Mouse (Mus musculus) kidney, embryonic 15.5 days (tissue): Measurements from ENCODE around the gene Zdhhc23. TPM values are rescaled to one million over a fixed set of nuclear protein-coding genes. Genes with fewer than 3 reads are reported as not detected.
A peak's percentile ranks its signal among the peaks of the same experiment; 100 is the strongest.

Experiments used
- ATAC-seq: fragments of 200-750 bp; cut with Nextera tagmentation; replicated peaks from 2 replicates; pipeline ENCODE4 v1.8.0; 2017; ENCODE audit warnings: moderate TSS enrichment; ENCODE audit not compliant: low FRiP score
- H3K27ac ChIP-seq: fragments of 300-500 bp; sonication (generic); 2 replicates; pipeline ENCODE4 v1.5.1; 2015; ENCODE audit warnings: mild to moderate bottlenecking, inconsistent platforms
- H3K27me3 ChIP-seq: fragments of 300-500 bp; sonication (generic); 2 replicates; pipeline ENCODE4 v1.6.1; 2015; ENCODE audit warnings: inconsistent platforms
- H3K36me3 ChIP-seq: fragments of 300-500 bp; sonication (generic); 2 replicates; pipeline ENCODE4 v1.6.1; 2015; ENCODE audit warnings: inconsistent platforms
- H3K4me1 ChIP-seq: fragments of 300-500 bp; sonication (generic); 2 replicates; pipeline ENCODE4 v1.6.1; 2015; ENCODE audit warnings: inconsistent platforms
- H3K4me2 ChIP-seq: fragments of 300-500 bp; sonication (generic); 2 replicates; pipeline ENCODE4 v1.6.1; 2015; ENCODE audit warnings: moderate library complexity, mild to moderate bottlenecking, inconsistent platforms
- H3K4me3 ChIP-seq: fragments of 300-500 bp; sonication (generic); replicated peaks from 2 replicates; pipeline ENCODE4 v1.5.1; 2015; ENCODE audit warnings: mild to moderate bottlenecking, inconsistent platforms
- H3K9ac ChIP-seq: fragments of 300-500 bp; sonication (generic); 2 replicates; pipeline ENCODE4 v1.6.1; 2015; ENCODE audit warnings: mild to moderate bottlenecking, inconsistent platforms
- H3K9me3 ChIP-seq: fragments of 300-500 bp; sonication (generic); replicated peaks from 2 replicates; pipeline ENCODE4 v1.6.1; 2016; ENCODE audit warnings: inconsistent platforms
- WGBS: fragments of 180-500 bp; shearing (Covaris S2); methylation state at CpG from one replicate; pipeline ENCODE4 v1.1.7; 2015; ENCODE audit warnings: mixed read lengths; 5-methylcytosine and 5-hydroxymethylcytosine counted together
- polyA plus RNA-seq: library from polyadenylated mRNA; unstranded; fragments of >200 nt; fragmentation: Nextera tagmentation; extraction: Ambion mirVana; gene quantifications from 2 replicates; pipeline ENCODE4 v1.2.1, GENCODE M21; 2015

Zdhhc23 gene
- polyA plus RNA-seq, 1 experiment from 2014 or later = 1.7 TPM

- no peaks in the 10 kb centered on the region for H3K4me1 ChIP-seq
- ATAC-seq = no peak
- H3K36me3 ChIP-seq = no peaks in the 10 kb centered on the region
- no peaks in the 10 kb centered on the region for H3K27me3 ChIP-seq
- no peaks in the 10 kb centered on the region for H3K9me3 ChIP-seq
- H3K4me2 ChIP-seq = no peak overlapping the region
- H3K9ac ChIP-seq = no peak overlapping the region
- 80% methylated on average over 8 of the region's 8 CpGs for WGBS
- H3K27ac ChIP-seq = no peak overlapping the region
- no peak overlapping the region for H3K4me3 ChIP-seq
Observed at GRCm38 (mm10) chr16:43999111-43999510, 19.5 kb upstream of the Zdhhc23 start.

GRCm38 (mm10) chr16:43994623-43995022, 15.0 kb upstream of the Zdhhc23 start:
- ATAC-seq = no peak
- no peak overlapping the region for H3K4me3 ChIP-seq
- WGBS = 76% methylated on average over 3 of the region's 3 CpGs
- no peaks in the 10 kb centered on the region for H3K4me1 ChIP-seq
- H3K9me3 ChIP-seq = no peaks in the 10 kb centered on the region
- no peak overlapping the region for H3K27ac ChIP-seq
- H3K36me3 ChIP-seq = no peaks in the 10 kb centered on the region
- H3K27me3 ChIP-seq = no peaks in the 10 kb centered on the region
- H3K4me2 ChIP-seq = no peak overlapping the region
- H3K9ac ChIP-seq = no peak overlapping the region

- Histone ChIP-seq H3K9ac (no peak overlapping the region), H3K27ac (no peak overlapping the region), H3K4me2 (no peak overlapping the region), H3K27me3 (no peaks in the 10 kb centered on the region), H3K9me3 (no peaks in the 10 kb centered on the region), H3K4me3 (no peak overlapping the region), H3K36me3 (no peaks in the 10 kb centered on the region), H3K4me1 (no peaks in the 10 kb centered on the region)
- 87% methylated on average over 4 of the region's 4 CpGs for WGBS
- no peak for ATAC-seq
Observed at GRCm38 (mm10) chr16:43986299-43986698, 6.7 kb upstream of the Zdhhc23 start.

- Histone ChIP-seq H3K4me3 (peak overlapping the region; percentile 65), H3K9me3 (no peaks in the 10 kb centered on the region), H3K4me1 (peaks cover 9% of the 10 kb centered on the region), H3K9ac (peak overlapping the region; percentile 52), H3K36me3 (no peaks in the 10 kb centered on the region), H3K4me2 (peak overlapping the region; percentile 97), H3K27ac (no peak overlapping the region), H3K27me3 (peaks cover 23% of the 10 kb centered on the region)
- no peak for ATAC-seq
- whole genome bisulfite sequencing = 30% methylated on average over 9 of the region's 9 CpGs
Observed at GRCm38 (mm10) chr16:43980110-43980609, 569 bp upstream of the Zdhhc23 start.

- no peak for ATAC-seq
- Histone ChIP-seq H3K4me2 (peak overlapping the region; percentile 97), H3K4me3 (peak overlapping the region; percentile 65), H3K36me3 (no peaks in the 10 kb centered on the region), H3K4me1 (peaks cover 9% of the 10 kb centered on the region), H3K9ac (peak overlapping the region; percentile 52; the same call in 1 of the 2 replicates), H3K27me3 (peaks cover 23% of the 10 kb centered on the region), H3K9me3 (no peaks in the 10 kb centered on the region), H3K27ac (no peak overlapping the region)
- 17% methylated on average over 7 of the region's 7 CpGs for WGBS
Observed at GRCm38 (mm10) chr16:43979010-43979327, 622 bp downstream of the Zdhhc23 start.

GRCm38 (mm10) chr16:43973606-43974220, 5.9 kb downstream of the Zdhhc23 start:
- no peak overlapping the region for H3K27ac ChIP-seq
- no peak overlapping the region for H3K4me3 ChIP-seq
- H3K9me3 ChIP-seq = no peaks in the 10 kb centered on the region
- no peaks in the 10 kb centered on the region for H3K36me3 ChIP-seq
- H3K9ac ChIP-seq = no peak overlapping the region
- 81% methylated on average over 22 of the region's 22 CpGs for WGBS
- no peaks in the 10 kb centered on the region for H3K4me1 ChIP-seq
- no peak overlapping the region for H3K4me2 ChIP-seq
- peaks cover 10% of the 10 kb centered on the region for H3K27me3 ChIP-seq
- no peak for ATAC-seq

GRCm38 (mm10) chr16:43973147-43973546, 6.4 kb downstream of the Zdhhc23 start:
- Histone ChIP-seq H3K9me3 (no peaks in the 10 kb centered on the region), H3K4me3 (no peak overlapping the region), H3K27ac (no peak overlapping the region), H3K27me3 (peaks cover 5% of the 10 kb centered on the region; the same call in 1 of the 2 replicates), H3K36me3 (no peaks in the 10 kb centered on the region; the same call in 1 of the 2 replicates), H3K9ac (no peak overlapping the region), H3K4me1 (no peaks in the 10 kb centered on the region), H3K4me2 (no peak overlapping the region)
- ATAC-seq = no peak
- 86% methylated on average over 11 of the region's 11 CpGs for WGBS

- no peaks in the 10 kb centered on the region; the same call in 1 of the 2 replicates for H3K36me3 ChIP-seq
- 90% methylated on average over 2 of the region's 2 CpGs for WGBS
- no peak for ATAC-seq
- no peak overlapping the region for H3K27ac ChIP-seq
- no peaks in the 10 kb centered on the region for H3K9me3 ChIP-seq
- no peak overlapping the region for H3K9ac ChIP-seq
- H3K4me2 ChIP-seq = no peak overlapping the region
- no peak overlapping the region for H3K4me3 ChIP-seq
- H3K4me1 ChIP-seq = no peaks in the 10 kb centered on the region
- H3K27me3 ChIP-seq = peaks cover 1% of the 10 kb centered on the region; the same call in 1 of the 2 replicates
Observed at GRCm38 (mm10) chr16:43972391-43972790, 7.2 kb downstream of the Zdhhc23 start.

GRCm38 (mm10) chr16:43971741-43972140, 7.8 kb downstream of the Zdhhc23 start:
- Histone ChIP-seq H3K27ac (no peak overlapping the region), H3K9me3 (no peaks in the 10 kb centered on the region), H3K4me1 (no peaks in the 10 kb centered on the region), H3K36me3 (no peaks in the 10 kb centered on the region; the same call in 1 of the 2 replicates), H3K9ac (no peak overlapping the region), H3K4me2 (no peak overlapping the region), H3K27me3 (no peaks in the 10 kb centered on the region), H3K4me3 (no peak overlapping the region)
- ATAC-seq = no peak
- WGBS = 91% methylated on average over 9 of the region's 9 CpGs

GRCm38 (mm10) chr16:43971189-43971588, 8.4 kb downstream of the Zdhhc23 start:
- Histone ChIP-seq H3K9ac (no peak overlapping the region), H3K4me1 (no peaks in the 10 kb centered on the region), H3K9me3 (no peaks in the 10 kb centered on the region), H3K27ac (no peak overlapping the region), H3K36me3 (no peaks in the 10 kb centered on the region; the same call in 1 of the 2 replicates), H3K4me2 (no peak overlapping the region), H3K27me3 (no peaks in the 10 kb centered on the region), H3K4me3 (no peak overlapping the region)
- WGBS = 93% methylated on average over 11 of the region's 11 CpGs
- ATAC-seq = no peak

- no peak overlapping the region for H3K4me2 ChIP-seq
- H3K36me3 ChIP-seq = no peaks in the 10 kb centered on the region; the same call in 1 of the 2 replicates
- H3K9ac ChIP-seq = no peak overlapping the region
- no peaks in the 10 kb centered on the region for H3K4me1 ChIP-seq
- H3K4me3 ChIP-seq = no peak overlapping the region
- no peak for ATAC-seq
- no peak overlapping the region for H3K27ac ChIP-seq
- no peaks in the 10 kb centered on the region for H3K27me3 ChIP-seq
- 86% methylated on average over 3 of the region's 3 CpGs for WGBS
- no peaks in the 10 kb centered on the region for H3K9me3 ChIP-seq
Observed at GRCm38 (mm10) chr16:43970426-43970825, 9.2 kb downstream of the Zdhhc23 start.

- H3K36me3 ChIP-seq = no peaks in the 10 kb centered on the region; the same call in 1 of the 2 replicates
- H3K9me3 ChIP-seq = no peaks in the 10 kb centered on the region
- no peaks in the 10 kb centered on the region for H3K4me1 ChIP-seq
- no peaks in the 10 kb centered on the region for H3K27me3 ChIP-seq
- H3K4me2 ChIP-seq = no peak overlapping the region
- ATAC-seq = no peak
- WGBS = 90% methylated on average over 13 of the region's 13 CpGs
- H3K4me3 ChIP-seq = no peak overlapping the region
- no peak overlapping the region for H3K27ac ChIP-seq
- no peak overlapping the region for H3K9ac ChIP-seq
Observed at GRCm38 (mm10) chr16:43965781-43966389, 13.7 kb downstream of the Zdhhc23 start.
